Mouse (Mus musculus) ES-E14 (cell line): ENCODE measurements around the gene Bri3.

ENCODE experiments used
- MAFK ChIP-seq: IDR thresholded peaks from 2 replicates; pipeline ENCODE4 v1.6.1; 2014; ENCODE audit warnings: mild to moderate bottlenecking, low read depth, low read length, inconsistent platforms; ENCODE audit not compliant: insufficient read depth
- ZNF384 ChIP-seq: IDR thresholded peaks from 2 replicates; pipeline ENCODE4 v1.6.1; 2012; ENCODE audit warnings: low read depth, low read length, inconsistent platforms

GRCm38 (mm10) chr5:144317426-144317825 is 73.2 kb downstream of the Bri3 start:
- no peak for TF ChIP-seq MAFK
- no peak for TF ChIP-seq ZNF384
